Mouse (Mus musculus) mammary gland, adult 2 months (tissue): ENCODE results near the gene Ppfia2. TPM values are rescaled to one million over a fixed set of nuclear protein-coding genes. Genes with fewer than 3 reads are reported as not detected.

ENCODE experiments used
- polyA plus RNA-seq: library from polyadenylated mRNA; depleted of rRNA; stranded (reverse); fragments of >200 nt; gene quantifications from 2 replicates; pipeline ENCODE4 v1.2.3, GENCODE M21; 2012; ENCODE audit warnings: low replicate concordance; rRNA removed

Gene Ppfia2
- polyA plus RNA-seq: 0.06 and 0.07 TPM in 2 replicates

DNA sequence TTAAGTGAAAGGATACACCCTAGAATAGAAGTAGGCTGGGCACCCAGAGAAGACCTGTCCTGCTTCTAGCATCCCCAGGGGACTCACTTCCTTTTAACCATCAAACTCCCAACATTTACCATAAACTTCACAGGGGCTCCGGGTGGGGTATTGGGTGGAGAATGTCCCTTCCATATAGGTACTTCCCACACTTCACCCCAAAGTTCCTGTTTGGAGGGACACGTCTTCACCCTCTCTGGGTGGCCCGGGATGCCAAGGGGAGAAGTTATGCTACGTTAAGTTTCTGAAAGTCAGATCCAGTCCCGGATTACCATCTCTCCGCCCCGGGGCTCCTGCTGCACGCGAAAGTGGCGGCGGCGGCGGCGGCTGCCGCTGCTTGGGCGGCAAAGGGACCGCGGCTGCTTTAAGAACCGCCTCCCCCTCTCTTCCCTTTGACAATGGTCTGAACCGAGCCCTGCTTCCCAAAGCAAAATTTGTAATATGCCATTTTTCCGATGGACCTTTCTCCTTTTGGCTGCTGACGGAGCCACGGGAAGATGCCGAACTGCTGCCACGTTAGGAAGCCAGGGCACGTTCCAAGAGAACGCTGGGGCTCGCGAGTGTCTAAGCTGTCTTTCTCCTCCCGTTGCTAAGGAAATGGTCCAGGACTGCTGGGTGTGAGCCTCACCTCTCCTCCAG is at the start of gene Ppfia2:
Gene Ppfia2 (plus strand): TSS at position 485 of the 678 bp plus-strand sequence.

